Mouse (Mus musculus) testis, adult 2 months (tissue): ENCODE measurements at regions not wholly inside any gene's neighbourhood (a gene's known extent, or its start where the extent isn't known, plus 50 kb on each side); places are given as distances from the start of the nearest gene placed in this dataset.

Experiments used
- H3K27ac ChIP-seq: fragments of 200-500 bp; 2 replicates; pipeline ENCODE4 v1.5.1; 2012; ENCODE audit warnings: low read depth, low read length; ENCODE audit not compliant: control insufficient read depth, insufficient read depth
- H3K27me3 ChIP-seq: fragments of 200-500 bp; 2 replicates; pipeline ENCODE4 v1.6.1; 2012; ENCODE audit warnings: mild to moderate bottlenecking, low read length, moderate library complexity; ENCODE audit not compliant: control insufficient read depth, insufficient read depth
- H3K36me3 ChIP-seq: fragments of 200-500 bp; 2 replicates; pipeline ENCODE4 v1.6.1; 2012; ENCODE audit warnings: mild to moderate bottlenecking, low read length; ENCODE audit not compliant: control insufficient read depth, insufficient read depth
- H3K4me1 ChIP-seq: fragments of 200-500 bp; 2 replicates; pipeline ENCODE4 v1.6.1; 2012; ENCODE audit warnings: low read length; ENCODE audit not compliant: control insufficient read depth, insufficient read depth
- H3K4me3 ChIP-seq: fragments of 200-500 bp; 2 replicates; pipeline ENCODE4 v1.5.1; 2012; ENCODE audit warnings: low read depth, mild to moderate bottlenecking, low read length, moderate library complexity, mixed read lengths; ENCODE audit not compliant: control insufficient read depth
- CTCF ChIP-seq: fragments of 200-500 bp; IDR thresholded peaks from 2 replicates; pipeline ENCODE4 v1.5.1; 2012; ENCODE audit warnings: low read depth, mild to moderate bottlenecking, inconsistent platforms, low read length, moderate library complexity; ENCODE audit not compliant: control insufficient read depth, insufficient read depth, insufficient replicate concordance
- POLR2A ChIP-seq: fragments of 200-500 bp; IDR thresholded peaks from 2 replicates; pipeline ENCODE4 v1.6.1; 2012; ENCODE audit warnings: low read depth, mild to moderate bottlenecking, inconsistent platforms, low read length, moderate library complexity; ENCODE audit not compliant: control insufficient read depth

GRCm38 (mm10) chr7:37149711-37150110 is 451.8 kb downstream of the Tshz3 start:
- TF ChIP-seq CTCF (no peak), POLR2A (no peak)
- Histone ChIP-seq H3K36me3 (no peaks in the 10 kb centered on the region), H3K27me3 (no peaks in the 10 kb centered on the region), H3K27ac (no peak overlapping the region), H3K4me1 (peaks cover 2% of the 10 kb centered on the region; the same call in 1 of the 2 replicates), H3K4me3 (no peak overlapping the region)

GRCm38 (mm10) chr7:37159801-37160200 is 461.9 kb downstream of the Tshz3 start:
- TF ChIP-seq POLR2A (no peak), CTCF (no peak)
- H3K27me3 ChIP-seq = no peaks in the 10 kb centered on the region
- no peaks in the 10 kb centered on the region for H3K36me3 ChIP-seq
- H3K4me1 ChIP-seq = no peaks in the 10 kb centered on the region
- no peak overlapping the region for H3K27ac ChIP-seq
- H3K4me3 ChIP-seq = no peak overlapping the region

DNA sequence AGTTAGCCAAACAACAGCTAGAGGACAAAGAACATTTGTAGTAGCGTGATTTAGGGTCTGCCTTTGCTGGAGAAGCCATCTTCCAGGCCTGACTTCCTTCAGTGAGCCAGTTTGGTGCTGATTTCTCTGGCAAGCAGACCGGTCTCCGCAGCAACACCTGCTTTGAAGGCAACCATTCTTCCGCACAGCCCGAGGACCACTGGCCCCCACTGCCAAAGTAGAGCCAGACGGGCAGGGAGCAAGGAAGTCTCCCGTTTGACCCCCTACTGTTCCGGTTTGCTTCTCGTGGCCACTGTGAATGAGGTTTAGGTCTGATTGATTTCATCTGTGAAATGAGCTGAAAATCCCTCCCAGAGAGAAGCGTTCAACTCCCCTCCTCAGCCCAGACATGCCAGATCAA is 471.0 kb downstream of the Tshz3 start:
- Histone ChIP-seq H3K4me3 (no peak overlapping the region), H3K27ac (no peak overlapping the region), H3K4me1 (no peaks in the 10 kb centered on the region), H3K36me3 (no peaks in the 10 kb centered on the region), H3K27me3 (no peaks in the 10 kb centered on the region)
- no peak for TF ChIP-seq CTCF
- no peak for TF ChIP-seq POLR2A

DNA sequence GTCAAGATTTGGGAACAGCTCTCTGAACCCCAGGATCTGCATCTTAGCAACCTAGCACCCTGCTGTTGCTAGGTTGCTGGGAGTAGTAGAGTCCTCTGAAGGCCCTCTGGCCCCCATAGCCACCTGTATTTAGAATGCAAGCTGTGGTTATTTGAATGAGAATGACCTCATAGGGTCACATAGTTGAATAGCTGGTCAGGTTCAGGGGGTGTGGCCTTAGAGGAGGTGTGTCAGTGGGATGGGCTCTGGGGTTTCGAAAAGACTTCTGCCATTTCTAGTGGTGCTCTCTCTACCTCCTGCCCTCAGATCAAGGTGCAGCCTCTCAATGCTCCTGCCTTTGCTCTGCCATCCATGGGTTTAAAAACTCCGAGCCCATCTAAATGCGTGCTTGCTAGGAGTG is 477.8 kb downstream of the Tshz3 start:
- Histone ChIP-seq H3K4me1 (no peaks in the 10 kb centered on the region; the same call in 1 of the 2 replicates), H3K27ac (no peak overlapping the region), H3K27me3 (no peaks in the 10 kb centered on the region), H3K4me3 (no peak overlapping the region), H3K36me3 (no peaks in the 10 kb centered on the region)
- TF ChIP-seq POLR2A = no peak
- TF ChIP-seq CTCF = no peak

GRCm38 (mm10) chr7:37178256-37178655 is 480.3 kb downstream of the Tshz3 start:
- Histone ChIP-seq H3K27ac (no peak overlapping the region), H3K4me1 (no peaks in the 10 kb centered on the region; the same call in 1 of the 2 replicates), H3K27me3 (no peaks in the 10 kb centered on the region), H3K36me3 (no peaks in the 10 kb centered on the region), H3K4me3 (no peak overlapping the region)
- no peak for TF ChIP-seq POLR2A
- TF ChIP-seq CTCF = no peak

- H3K4me1 ChIP-seq = no peaks in the 10 kb centered on the region; the same call in 1 of the 2 replicates
- H3K27ac ChIP-seq = no peak overlapping the region
- TF ChIP-seq POLR2A (no peak), CTCF (no peak)
- H3K4me3 ChIP-seq = no peak overlapping the region
- no peaks in the 10 kb centered on the region for H3K27me3 ChIP-seq
- no peaks in the 10 kb centered on the region for H3K36me3 ChIP-seq
These were observed 482.0 kb downstream of the Tshz3 start for GRCm38 (mm10) chr7:37179907-37180306.

GRCm38 (mm10) chr7:37180416-37180815 is 482.5 kb downstream of the Tshz3 start:
- Histone ChIP-seq H3K4me3 (no peak overlapping the region), H3K4me1 (no peaks in the 10 kb centered on the region; the same call in 1 of the 2 replicates), H3K36me3 (no peaks in the 10 kb centered on the region), H3K27ac (no peak overlapping the region), H3K27me3 (no peaks in the 10 kb centered on the region)
- TF ChIP-seq POLR2A (no peak), CTCF (no peak)

DNA sequence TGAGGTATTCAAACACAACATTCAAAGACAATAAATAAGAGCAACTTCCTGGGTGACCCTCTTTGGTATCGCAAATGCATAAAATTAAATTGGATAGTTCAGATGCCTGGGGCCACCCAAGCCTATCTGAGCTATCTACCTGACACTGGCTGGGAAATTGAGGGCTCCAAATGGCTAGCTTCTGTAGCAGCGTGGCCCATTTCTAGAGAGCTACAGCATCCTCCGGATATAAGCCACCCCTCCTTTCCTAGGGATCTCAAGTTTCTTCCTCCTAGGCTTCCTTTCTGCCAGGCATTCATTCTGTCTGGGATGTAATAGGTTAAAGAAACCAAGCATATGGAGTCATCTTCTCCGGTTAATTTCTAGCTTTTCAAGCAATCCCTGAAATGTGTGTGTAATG is 483.2 kb downstream of the Tshz3 start:
- Histone ChIP-seq H3K27ac (no peak overlapping the region), H3K36me3 (no peaks in the 10 kb centered on the region), H3K4me3 (no peak overlapping the region), H3K4me1 (no peaks in the 10 kb centered on the region; the same call in 1 of the 2 replicates), H3K27me3 (no peaks in the 10 kb centered on the region)
- TF ChIP-seq CTCF = no peak
- no peak for TF ChIP-seq POLR2A
